Mouse (Mus musculus) megakaryocyte, embryonic 14.5 days (primary cell): ENCODE results near the gene D630003M21Rik.

Source experiments
- FLI1 ChIP-seq: IDR thresholded peaks from 2 replicates; pipeline ENCODE4 v1.6.1; 2012; ENCODE audit warnings: low read length, inconsistent platforms, mixed read lengths
- GATA1 ChIP-seq: IDR thresholded peaks from 3 replicates; pipeline ENCODE4 v1.6.1; 2012; ENCODE audit warnings: mixed read lengths, low read length, inconsistent platforms, borderline replicate concordance

DNA sequence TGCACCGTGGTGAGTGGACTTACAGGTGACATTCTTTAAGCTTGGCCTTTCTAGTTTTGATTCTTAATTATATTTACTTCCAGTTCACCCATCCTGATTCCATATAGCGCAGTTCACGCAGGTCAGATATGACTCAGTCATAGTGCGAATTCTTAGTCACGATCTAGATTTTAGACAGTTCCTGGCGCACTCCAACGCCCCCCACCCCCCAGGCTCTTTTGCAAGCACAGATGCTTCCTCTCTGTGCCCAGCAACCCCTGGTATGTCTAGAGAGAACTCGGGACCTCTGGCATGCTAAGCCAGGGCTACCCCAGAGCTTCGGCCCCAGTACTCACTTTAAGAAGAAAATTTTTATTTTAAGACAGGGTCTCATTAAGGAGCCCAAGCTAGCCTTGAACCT is 72.5 kb downstream of the D630003M21Rik start:
- TF ChIP-seq GATA1 (no peak), FLI1 (no peak)
